Mouse (Mus musculus): ENCODE measurements at regions not wholly inside any gene's neighbourhood (a gene's known extent, or its start where the extent isn't known, plus 50 kb on each side); places are given as distances from the start of the nearest gene placed in this dataset.

GRCm38 (mm10) chr12:46040216-46040615 lies 778.5 kb downstream of the Nova1 start:
- Histone ChIP-seq H3K27me3 (replicated peaks; ENCODE audit: control insufficient read depth, insufficient read depth, low read length) (no peaks in the 10 kb centered on the region), H3K4me3 (ENCODE audit: insufficient read depth, low read depth, low read length) (no peak overlapping the region), H3K36me3 (ENCODE audit: control insufficient read depth, insufficient read depth, low read length) (no peaks in the 10 kb centered on the region), H3K4me1 (ENCODE audit: control insufficient read depth, insufficient read depth, low read length) (no peaks in the 10 kb centered on the region), H3K27ac (ENCODE audit: insufficient read depth, low read depth, low read length) (no peak overlapping the region)
- 74% methylated on average over 1 of the region's 1 CpGs for WGBS
- no peak for TF ChIP-seq POLR2A (IDR thresholded peaks at IDR 0.05; ENCODE audit: low read depth, low read length)
- no peak for TF ChIP-seq CTCF (conservative IDR thresholded peaks at IDR 0.05; ENCODE audit: insufficient read depth, insufficient read length, low read depth, low read length)
- no peak for DNase-seq

- 72% methylated on average over 3 of the region's 3 CpGs for WGBS
- H3K4me3 ChIP-seq (ENCODE audit: insufficient read depth, low read depth, low read length), result no peak overlapping the region
These were observed 782.1 kb downstream of the Nova1 start for GRCm38 (mm10) chr12:46036540-46037094.

GRCm38 (mm10) chr12:46025266-46025665 lies 793.5 kb downstream of the Nova1 start:
- WGBS, result 77% methylated on average over 5 of the region's 5 CpGs
- H3K4me3 ChIP-seq (ENCODE audit: insufficient read depth, low read depth, low read length), result no peak overlapping the region
- H3K27me3 ChIP-seq (replicated peaks; ENCODE audit: control insufficient read depth, insufficient read depth, low read length), result no peaks in the 10 kb centered on the region
- TF ChIP-seq POLR2A (IDR thresholded peaks at IDR 0.05; ENCODE audit: low read depth, low read length), result no peak
- no peak for TF ChIP-seq CTCF (conservative IDR thresholded peaks at IDR 0.05; ENCODE audit: insufficient read depth, insufficient read length, low read depth, low read length)
- no peaks in the 10 kb centered on the region for H3K36me3 ChIP-seq (ENCODE audit: control insufficient read depth, insufficient read depth, low read length)
- H3K27ac ChIP-seq (ENCODE audit: insufficient read depth, low read depth, low read length), result no peak overlapping the region
- H3K4me1 ChIP-seq (ENCODE audit: control insufficient read depth, insufficient read depth, low read length), result no peaks in the 10 kb centered on the region
- no peak for DNase-seq

More at GRCm38 (mm10) chr12:46036540-46037094, 782.1 kb downstream of the Nova1 start:
- Histone ChIP-seq H3K27ac (ENCODE audit: insufficient read depth, low read depth, low read length) (no peak overlapping the region), H3K36me3 (ENCODE audit: control insufficient read depth, insufficient read depth, low read length) (no peaks in the 10 kb centered on the region), H3K4me1 (ENCODE audit: control insufficient read depth, insufficient read depth, low read length) (no peaks in the 10 kb centered on the region), H3K27me3 (replicated peaks; ENCODE audit: control insufficient read depth, insufficient read depth, low read length) (no peaks in the 10 kb centered on the region)
- no peak for DNase-seq
- TF ChIP-seq POLR2A (IDR thresholded peaks at IDR 0.05; ENCODE audit: low read depth, low read length) (no peak), CTCF (conservative IDR thresholded peaks at IDR 0.05; ENCODE audit: insufficient read depth, insufficient read length, low read depth, low read length) (no peak)

- WGBS, result 71% methylated on average over 4 of the region's 4 CpGs
- no peaks in the 10 kb centered on the region for H3K4me1 ChIP-seq (ENCODE audit: control insufficient read depth, insufficient read depth, low read length)
- no peaks in the 10 kb centered on the region for H3K36me3 ChIP-seq (ENCODE audit: control insufficient read depth, insufficient read depth, low read length)
- TF ChIP-seq CTCF (conservative IDR thresholded peaks at IDR 0.05; ENCODE audit: insufficient read depth, insufficient read length, low read depth, low read length), result no peak
- TF ChIP-seq POLR2A (IDR thresholded peaks at IDR 0.05; ENCODE audit: low read depth, low read length), result no peak
- H3K4me3 ChIP-seq (ENCODE audit: insufficient read depth, low read depth, low read length), result no peak overlapping the region
- H3K27me3 ChIP-seq (replicated peaks; ENCODE audit: control insufficient read depth, insufficient read depth, low read length), result no peaks in the 10 kb centered on the region
- H3K27ac ChIP-seq (ENCODE audit: insufficient read depth, low read depth, low read length), result no peak overlapping the region
- DNase-seq, result no peak
These were observed 797.2 kb downstream of the Nova1 start for GRCm38 (mm10) chr12:46021546-46021910.

GRCm38 (mm10) chr12:46020835-46021545 lies 797.7 kb downstream of the Nova1 start:
- Histone ChIP-seq H3K27me3 (replicated peaks; ENCODE audit: control insufficient read depth, insufficient read depth, low read length) (no peaks in the 10 kb centered on the region), H3K4me1 (ENCODE audit: control insufficient read depth, insufficient read depth, low read length) (no peaks in the 10 kb centered on the region), H3K27ac (ENCODE audit: insufficient read depth, low read depth, low read length) (no peak overlapping the region), H3K4me3 (ENCODE audit: insufficient read depth, low read depth, low read length) (no peak overlapping the region), H3K36me3 (ENCODE audit: control insufficient read depth, insufficient read depth, low read length) (no peaks in the 10 kb centered on the region)
- no peak for DNase-seq
- no peak for TF ChIP-seq POLR2A (IDR thresholded peaks at IDR 0.05; ENCODE audit: low read depth, low read length)
- WGBS, result 72% methylated on average over 6 of the region's 6 CpGs

GRCm38 (mm10) chr12:45977691-45978414 lies 840.9 kb downstream of the Nova1 start:
- Histone ChIP-seq H3K36me3 (ENCODE audit: control insufficient read depth, insufficient read depth, low read length) (no peaks in the 10 kb centered on the region), H3K27me3 (replicated peaks; ENCODE audit: control insufficient read depth, insufficient read depth, low read length) (no peaks in the 10 kb centered on the region), H3K27ac (ENCODE audit: insufficient read depth, low read depth, low read length) (no peak overlapping the region), H3K4me3 (ENCODE audit: insufficient read depth, low read depth, low read length) (no peak overlapping the region), H3K4me1 (ENCODE audit: control insufficient read depth, insufficient read depth, low read length) (no peaks in the 10 kb centered on the region)
- TF ChIP-seq POLR2A (IDR thresholded peaks at IDR 0.05; ENCODE audit: low read depth, low read length), result no peak
- no peak for TF ChIP-seq CTCF (conservative IDR thresholded peaks at IDR 0.05; ENCODE audit: insufficient read depth, insufficient read length, low read depth, low read length)
- no peak for DNase-seq

GRCm38 (mm10) chr12:45975780-45976179 lies 842.9 kb downstream of the Nova1 start:
- H3K27ac ChIP-seq (ENCODE audit: insufficient read depth, low read depth, low read length), result no peak overlapping the region
- WGBS, result 88% methylated on average over 2 of the region's 2 CpGs
- H3K4me1 ChIP-seq (ENCODE audit: control insufficient read depth, insufficient read depth, low read length), result no peaks in the 10 kb centered on the region
- H3K4me3 ChIP-seq (ENCODE audit: insufficient read depth, low read depth, low read length), result no peak overlapping the region
- DNase-seq, result no peak
- no peaks in the 10 kb centered on the region for H3K27me3 ChIP-seq (replicated peaks; ENCODE audit: control insufficient read depth, insufficient read depth, low read length)
- H3K36me3 ChIP-seq (ENCODE audit: control insufficient read depth, insufficient read depth, low read length), result no peaks in the 10 kb centered on the region
- no peak for TF ChIP-seq CTCF (conservative IDR thresholded peaks at IDR 0.05; ENCODE audit: insufficient read depth, insufficient read length, low read depth, low read length)
- no peak for TF ChIP-seq POLR2A (IDR thresholded peaks at IDR 0.05; ENCODE audit: low read depth, low read length)
